9 mouse cellular contexts compared by ENCODE assay signal in the genomic region with DNA sequence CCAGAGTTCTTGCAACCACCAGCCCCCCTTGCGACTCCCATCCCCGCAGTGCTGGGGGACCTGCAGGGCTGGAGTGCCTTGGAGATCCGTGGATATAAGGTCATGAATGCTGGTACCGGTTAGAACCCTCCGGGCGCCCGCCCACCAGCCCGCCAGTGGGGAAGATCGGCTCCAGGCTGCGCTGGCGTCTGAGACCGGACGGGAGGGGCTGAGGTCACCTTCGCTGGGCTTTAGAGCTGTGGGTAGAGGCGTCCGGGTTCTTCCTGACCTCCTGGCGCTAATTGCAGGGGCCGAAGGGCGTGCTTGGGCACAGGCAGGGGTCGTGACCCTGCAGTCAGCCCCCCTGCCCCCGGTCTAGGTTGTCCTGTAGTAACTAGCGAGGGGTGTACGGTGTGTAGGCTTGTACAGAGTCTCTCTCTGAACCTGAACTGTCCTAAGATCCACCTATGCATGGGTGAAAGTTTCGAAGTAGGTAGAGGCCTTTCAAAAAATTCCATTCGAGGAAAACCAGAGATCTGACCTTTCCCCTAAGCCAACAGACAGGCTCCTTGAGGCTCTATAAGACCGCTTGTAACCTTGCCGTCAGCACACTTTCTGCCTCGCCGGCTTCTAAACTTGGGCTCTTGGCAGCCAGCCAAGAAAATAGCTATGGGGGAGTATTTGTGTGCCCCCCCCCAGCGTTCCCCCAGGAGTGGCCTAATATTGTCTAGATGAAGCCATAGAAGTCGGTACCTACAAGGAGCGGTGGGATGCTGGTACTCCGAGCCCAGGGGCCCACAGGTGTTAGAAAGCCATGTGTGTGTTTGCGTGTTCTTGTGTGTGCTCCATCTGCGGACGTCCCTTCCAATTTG. TPM values are rescaled to one million over a fixed set of nuclear protein-coding genes. Genes with fewer than 3 reads are reported as not detected.
DNase-seq lines count a peak whose midpoint lies in the region; ATAC-seq lines count a peak whose summit lies in the region.
"Had no signal": no experiment of that assay in that cellular context is flagged by ENCODE, and none has a peak within 500 bp of the region (broad histone marks: within the 10 kb centered on the region; RNA-seq: fewer than 3 reads in every experiment).

No protein-coding gene starts in this region.

- H3K9me3 ChIP-seq in kidney, embryonic 14.5 days (ENCODE audit: control insufficient read depth, low read length) = no peaks in the 10 kb centered on the region
- no peaks in the 10 kb centered on the region for H3K9me3 ChIP-seq in limb, embryonic 15.5 days

- H3K27ac ChIP-seq in kidney, embryonic 14.5 days (ENCODE audit: low read depth, low read length) = peak overlapping the region; percentile 67; the same call in 1 of the 2 replicates
- H3K27ac ChIP-seq in limb, embryonic 15.5 days = no peak overlapping the region
- H3K27ac ChIP-seq: macrophage had no signal

- peaks cover 72% of the 10 kb centered on the region for H3K27me3 ChIP-seq in kidney, embryonic 14.5 days (ENCODE audit: control insufficient read depth, insufficient read depth, low read length)
- peaks cover 82% of the 10 kb centered on the region for H3K27me3 ChIP-seq in limb, embryonic 15.5 days

- 4% methylated on average over 36 of the region's 36 CpGs for whole genome bisulfite sequencing in kidney, embryonic 14.5 days
- WGBS in limb, embryonic 15.5 days = 6% methylated on average over 36 of the region's 36 CpGs

- peak overlapping the region; percentile 26 for H3K4me3 ChIP-seq in kidney, embryonic 14.5 days (ENCODE audit: low read length)
- peak overlapping the region; percentile 15 for H3K4me3 ChIP-seq in limb, embryonic 15.5 days

- no peak for DNase-seq in kidney, postnatal 36 days
- DNase-seq in ES-CJ7 (ENCODE audit: low read depth, low spot score) = peak; percentile 60
- DNase-seq in ZHBTc4 (ENCODE audit: low read depth, low spot score) = peak; percentile 66
- DNase-seq in layer of hippocampus, adult 8-10 months (ENCODE audit: low spot score in 2 of 2) = no peak
- no peak for DNase-seq in c-Kit-positive CD71-positive TER-119-positive erythroid progenitor cells, embryonic 14.5 days (ENCODE audit: low spot score)
- DNase-seq: cerebellum, adult 8-10 months had no signal

- H3K9ac ChIP-seq in kidney, embryonic 14.5 days (ENCODE audit: low read depth, low read length) = peak overlapping the region; percentile 49; the same call in 1 of the 2 replicates
- no peak overlapping the region for H3K9ac ChIP-seq in limb, embryonic 15.5 days

- H3K36me3 ChIP-seq in kidney, embryonic 14.5 days (ENCODE audit: control insufficient read depth, insufficient read depth, low read length) = peaks cover 9% of the 10 kb centered on the region; the same call in 1 of the 2 replicates
- H3K36me3 ChIP-seq in limb, embryonic 15.5 days = no peaks in the 10 kb centered on the region

- peak overlapping the region; percentile 40 for H3K4me2 ChIP-seq in kidney, embryonic 14.5 days (replicated peaks; ENCODE audit: low read depth, low read length)
- H3K4me2 ChIP-seq in limb, embryonic 15.5 days = peak overlapping the region; percentile 29; the same call in 1 of the 2 replicates

- H3K4me1 ChIP-seq in kidney, embryonic 14.5 days (ENCODE audit: control insufficient read depth, insufficient read depth, low read length) = peaks cover 10% of the 10 kb centered on the region
- H3K4me1 ChIP-seq in limb, embryonic 15.5 days = peaks cover 41% of the 10 kb centered on the region

- ATAC-seq in kidney, embryonic 14.5 days (ENCODE audit: low FRiP score, low TSS enrichment) = no peak
- ATAC-seq in limb, embryonic 15.5 days (ENCODE audit: insufficient number of reproducible peaks, low FRiP score, low TSS enrichment, low read depth) = no peak

RNA-seq across cellular contexts. Expression of gene Tbx3, which starts 16.8 kb away (rescaled TPM):
- polyA plus RNA-seq in kidney, embryonic 14.5 days (2014; fragmentation: Nextera tagmentation; extraction: Ambion mirVana) = 31.7 and 53.3 TPM in 2 replicates
- polyA plus RNA-seq in limb, embryonic 15.5 days (2015; fragmentation: Nextera tagmentation; extraction: Ambion mirVana) = 20.8 and 23.5 TPM in 2 replicates
- total RNA-seq in layer of hippocampus, adult 8-10 months (2022) = 1 to 10 TPM; 2.2 to 3.4 (median 2.6) TPM
- polyA plus RNA-seq: macrophage had no signal

Comparison
In these comparisons a context has a peak if more than half of its experiments do, and no peak if none do; other contexts are left out.
1. DNase-seq: peak in ES-CJ7 (single experiment) and ZHBTc4 (single experiment); none in kidney, postnatal 36 days (0 of 2), layer of hippocampus, adult 8-10 months (0 of 2) and c-Kit-positive CD71-positive TER-119-positive erythroid progenitor cells, embryonic 14.5 days (single experiment).